9 mouse cellular contexts compared by ENCODE assay signal in the genomic region with DNA sequence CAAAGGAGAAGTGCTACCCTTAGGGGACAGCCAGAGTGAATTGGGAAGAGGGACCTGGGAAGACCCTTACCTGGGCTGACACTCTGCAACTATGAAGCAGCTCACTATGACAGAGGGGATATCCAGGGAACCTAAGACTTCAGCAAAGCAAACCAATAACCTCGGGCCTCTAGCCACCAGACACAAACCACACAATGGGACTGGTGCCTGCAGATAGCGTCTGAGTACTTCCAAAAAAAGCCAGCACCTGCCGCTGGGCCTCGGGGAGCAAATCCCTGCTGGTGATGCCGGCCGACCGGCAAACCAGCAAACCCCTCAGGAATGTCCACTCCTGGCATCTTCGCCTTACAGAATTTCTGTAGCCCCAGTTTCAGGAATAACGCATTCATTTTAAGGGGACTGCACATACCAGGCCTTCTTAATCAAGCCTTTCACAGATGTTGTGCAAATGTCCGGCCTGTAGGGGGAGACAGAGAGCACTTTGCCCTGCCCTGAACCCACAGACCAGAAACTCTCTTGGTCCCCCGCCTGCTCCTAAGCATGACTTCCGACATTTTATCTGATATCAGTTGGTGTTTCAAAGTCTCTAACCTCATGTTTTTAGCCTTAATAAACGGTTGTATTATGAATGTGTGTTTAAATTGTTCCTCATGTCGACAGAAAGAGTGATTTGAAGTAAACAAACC. TPM values are rescaled to one million over a fixed set of nuclear protein-coding genes. Genes with fewer than 3 reads are reported as not detected.
DNase-seq lines count a peak whose midpoint lies in the region; TF ChIP-seq lines count a peak whose summit lies in the region.
"Had no signal": no experiment of that assay in that cellular context is flagged by ENCODE, and none has a peak within 500 bp of the region (broad histone marks: within the 10 kb centered on the region; RNA-seq: fewer than 3 reads in every experiment).

No protein-coding gene starts in this region.

- H3K4me1 ChIP-seq in olfactory bulb, adult 2 months (ENCODE audit: control insufficient read depth, insufficient read depth, low read length) = no peaks in the 10 kb centered on the region

- no peak overlapping the region for H3K27ac ChIP-seq in olfactory bulb, adult 2 months (ENCODE audit: insufficient read depth, low read depth, low read length)
- H3K27ac ChIP-seq: lung, embryonic 15.5 days had no signal

- no peak overlapping the region for H3K4me3 ChIP-seq in olfactory bulb, adult 2 months (ENCODE audit: insufficient read depth, low read depth, low read length)
- H3K4me3 ChIP-seq: erythroblast, embryonic 14.5 days; lung, embryonic 15.5 days had no signal

- peak; percentile 54; the same call in 1 of the 2 replicates for TF ChIP-seq CTCF in brain, embryonic 14.5 days (IDR thresholded peaks at IDR 0.05; ENCODE audit: borderline replicate concordance, extremely low read depth, insufficient read depth, insufficient read length)
- TF ChIP-seq CTCF in olfactory bulb, adult 2 months (IDR thresholded peaks at IDR 0.05; ENCODE audit: insufficient read depth, low read depth, low read length) = peak; percentile 38; the same call in 1 of the 2 replicates

- 50% methylated on average over 14 of the region's 14 CpGs for WGBS in olfactory bulb, adult 2 months

- no peak for TF ChIP-seq POLR2A in brain, embryonic 14.5 days (IDR thresholded peaks at IDR 0.05; ENCODE audit: borderline replicate concordance, extremely low read depth, insufficient read depth, insufficient read length, poor library complexity, severe bottlenecking)
- no peak for TF ChIP-seq POLR2A in olfactory bulb, adult 2 months (IDR thresholded peaks at IDR 0.05; ENCODE audit: insufficient read depth, low read depth, low read length)

- peak; percentile 28 for DNase-seq in left cerebral cortex, postnatal 4 days
- no peak for DNase-seq in left cerebral cortex, adult 9 months (ENCODE audit: low spot score in 2 of 2)
- peak; percentile 26 for DNase-seq in WW6 (ENCODE audit: low read depth, low spot score)
- DNase-seq in brain, embryonic 14.5 days (ENCODE audit: low read depth) = no peak
- peak; percentile 25 for DNase-seq in kidney, postnatal 14 days
- DNase-seq in right cerebral cortex, postnatal 10 days (ENCODE audit: low spot score in 2 of 2) = no peak

- intact Hi-C loops in left cerebral cortex, postnatal 4 days (cut with DNase I) = no loop called here

RNA-seq across cellular contexts. Expression of a gene that starts 28.7 kb away (rescaled TPM):
- under 1 TPM; 0.30 to 0.93 TPM for total RNA-seq in left cerebral cortex, postnatal 4 days (2021)
- 0.15 and 0.36 TPM in 2 replicates for polyA plus RNA-seq in brain, embryonic 14.5 days (2012; rRNA removed)
- not detected in 2 replicates for polyA plus RNA-seq in olfactory bulb, adult 2 months (2012; ENCODE audit: insufficient read depth, insufficient read length, low replicate concordance, missing spikeins)
- polyA plus RNA-seq: erythroblast, embryonic 14.5 days had no signal

Comparison
In these comparisons a context has a peak if more than half of its experiments do, and no peak if none do; other contexts are left out.
1. DNase-seq: peak in left cerebral cortex, postnatal 4 days (single experiment), WW6 (single experiment) and kidney, postnatal 14 days (single experiment); none in left cerebral cortex, adult 9 months (0 of 2), brain, embryonic 14.5 days (single experiment) and right cerebral cortex, postnatal 10 days (0 of 2).